Mouse (Mus musculus) gastrocnemius, adult 2 months (tissue): ENCODE data around the gene Mypn. TPM values are rescaled to one million over a fixed set of nuclear protein-coding genes. Genes with fewer than 3 reads are reported as not detected.

Experiments used
- DNase-seq: peaks from one replicate; pipeline ENCODE4 v3.0.0; 2022
- H3K27ac ChIP-seq: fragments of 200-600 bp; 2 replicates; pipeline ENCODE4 v1.8.1; 2022; ENCODE audit warnings: mild to moderate bottlenecking
- H3K4me3 ChIP-seq: fragments of 200-600 bp; 2 replicates; pipeline ENCODE4 v1.8.1; 2022; ENCODE audit warnings: mild to moderate bottlenecking, moderate library complexity
- CTCF ChIP-seq: fragments of 200-600 bp; IDR thresholded peaks from 2 replicates; pipeline ENCODE4 v1.8.1; 2022; ENCODE audit warnings: antibody characterized with exemption, mild to moderate bottlenecking, moderate library complexity
- intact Hi-C: fragments of 180-260 bp; cut with DNase I; formaldehyde crosslinking; loops from one replicate; pipeline ENCODE4 v1.15.1; 2025
- total RNA-seq, 2 experiments: library from RNA; stranded (reverse); gene quantifications; 2 replicates each; pipeline ENCODE4 v1.2.3; 2021

Gene Mypn
- total RNA-seq, 2 experiments from 2014 or later, result 248 to 338 TPM

- intact Hi-C loops, result loop anchor here (10.0 kb wide), 1 partner anchor 93 kb away; the partner anchor contains the start of genes Hnrnph3 and Pbld2
- no peak for DNase-seq
- H3K27ac ChIP-seq, result no peak overlapping the region
- TF ChIP-seq CTCF, result peak; percentile 44
- no peak overlapping the region for H3K4me3 ChIP-seq
Measured at GRCm38 (mm10) chr10:63117583-63117982, 86.2 kb downstream of the Mypn start.

DNA sequence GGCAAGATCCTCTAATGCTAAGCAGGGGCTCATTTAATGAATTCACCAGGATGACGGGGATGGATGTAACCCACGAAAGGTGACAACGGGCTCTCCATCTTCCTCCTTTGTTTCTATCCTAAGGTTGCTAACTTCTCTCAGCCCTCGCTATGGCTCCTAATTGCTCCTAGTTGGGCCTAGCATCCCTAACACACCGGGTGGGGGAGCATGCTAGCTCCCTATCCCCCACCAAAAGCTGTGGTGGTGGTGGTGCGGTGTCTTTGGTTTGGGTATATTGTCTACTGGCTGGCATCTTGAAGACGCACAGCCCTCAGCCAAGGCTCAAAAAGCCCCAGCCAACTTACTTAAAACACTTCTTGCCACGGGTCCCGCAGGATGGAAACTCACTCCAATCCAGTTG lies 87.4 kb downstream of the Mypn start:
- no peak for DNase-seq
- Histone ChIP-seq H3K27ac (no peak overlapping the region), H3K4me3 (no peak overlapping the region)
- intact Hi-C loops, result loop anchor here (10.0 kb wide), 1 partner anchor 92 kb away; the partner anchor contains the start of genes Hnrnph3 and Pbld2
- no peak for TF ChIP-seq CTCF

DNA sequence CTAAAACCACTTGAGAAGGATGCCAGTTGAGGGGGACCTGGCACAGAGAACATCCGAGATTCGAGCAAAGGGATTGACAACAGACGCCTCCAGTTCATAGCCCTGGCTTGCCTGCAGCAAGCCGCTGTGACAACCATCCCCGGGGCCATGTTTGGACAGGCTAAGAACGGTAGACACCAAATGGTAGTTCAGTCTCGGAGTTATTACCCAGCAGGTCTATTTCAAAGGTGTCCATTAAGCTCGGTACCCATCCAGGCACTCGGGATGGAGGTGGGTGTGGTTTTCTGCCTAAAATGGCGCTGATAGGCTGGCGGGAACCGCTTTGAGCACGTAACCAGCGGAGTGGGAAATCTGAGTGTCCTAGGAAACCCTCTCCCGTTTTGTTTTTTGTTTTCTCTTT lies 87.9 kb downstream of the Mypn start:
- no peak for TF ChIP-seq CTCF
- DNase-seq, result no peak
- intact Hi-C loops, result loop anchor here (10.0 kb wide), 1 partner anchor 91 kb away; the partner anchor contains the start of genes Hnrnph3 and Pbld2

DNA sequence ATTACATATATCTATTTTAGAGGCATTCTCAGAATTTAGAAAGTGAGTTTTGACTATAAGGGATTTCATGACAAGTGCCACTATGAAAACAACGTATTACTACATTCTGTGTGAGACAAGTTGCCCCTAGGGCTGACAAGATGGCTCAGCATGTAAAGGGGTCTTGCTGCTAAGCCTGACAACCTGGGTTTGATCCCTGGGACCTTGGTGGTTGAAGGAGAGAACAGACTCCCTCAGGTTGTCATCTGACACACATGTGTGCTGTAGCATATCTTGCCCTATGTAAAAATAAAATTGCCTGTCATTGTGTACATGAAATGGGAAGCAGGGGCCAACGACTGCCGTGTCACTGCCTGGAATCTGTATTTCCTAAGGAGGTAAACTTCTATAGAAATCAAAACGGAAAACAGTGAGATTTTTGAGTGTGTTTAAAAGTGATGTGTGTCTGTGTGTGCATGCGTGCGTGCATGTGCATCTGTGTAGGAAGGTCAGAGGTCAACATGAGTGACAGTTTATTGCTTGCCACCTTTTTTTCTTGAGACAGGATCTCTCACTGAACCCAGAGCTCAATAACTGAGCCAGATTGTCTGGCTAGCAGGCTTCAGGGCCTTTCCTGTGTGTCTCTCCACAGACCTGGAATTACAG lies 89.9 kb downstream of the Mypn start:
- no peak for TF ChIP-seq CTCF
- intact Hi-C loops, result loop anchor here (10.0 kb wide), 1 partner anchor 89 kb away; the partner anchor contains the start of genes Hnrnph3 and Pbld2
- H3K27ac ChIP-seq, result no peak overlapping the region
- H3K4me3 ChIP-seq, result no peak overlapping the region
- no peak for DNase-seq

More for the DNA sequence above, 87.9 kb downstream of the Mypn start:
- H3K4me3 ChIP-seq, result no peak overlapping the region
- no peak overlapping the region for H3K27ac ChIP-seq

DNA sequence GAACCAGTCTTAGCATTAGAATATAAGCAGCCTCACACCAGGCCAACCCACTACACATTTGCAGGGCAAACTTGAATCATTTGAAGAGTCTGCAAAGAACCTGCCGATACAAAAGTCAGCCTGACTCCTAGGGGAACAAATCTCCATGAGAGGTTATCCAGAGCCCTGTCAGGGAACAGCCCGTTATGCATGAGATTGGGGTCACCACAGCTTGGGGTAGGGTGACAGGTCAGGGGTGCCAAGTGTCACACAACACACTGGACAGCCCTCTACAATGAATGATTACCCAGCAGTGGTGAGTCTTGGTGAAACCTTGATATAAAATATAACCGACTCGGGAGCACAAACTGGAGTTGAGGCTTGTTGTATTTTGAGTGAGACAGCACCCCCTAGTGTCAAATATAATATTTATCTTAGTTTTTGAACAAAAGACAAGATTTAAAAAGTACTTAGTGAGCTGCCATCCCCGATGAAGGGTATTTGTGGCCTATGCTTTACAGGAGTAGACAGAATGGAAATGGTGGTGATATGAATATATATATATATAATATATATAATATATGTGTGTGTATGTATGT lies 90.6 kb downstream of the Mypn start:
- intact Hi-C loops, result loop anchor here (10.0 kb wide), 1 partner anchor 88 kb away; the partner anchor contains the start of genes Hnrnph3 and Pbld2
- Histone ChIP-seq H3K27ac (no peak overlapping the region), H3K4me3 (no peak overlapping the region)
- no peak for DNase-seq
- TF ChIP-seq CTCF, result peak; percentile 54

GRCm38 (mm10) chr10:63100657-63101056 lies 103.1 kb downstream of the Mypn start:
- peak overlapping the region; percentile 72 for H3K4me3 ChIP-seq
- TF ChIP-seq CTCF, result no peak
- intact Hi-C loops, result no loop called here
- H3K27ac ChIP-seq, result no peak overlapping the region
- no peak for DNase-seq

GRCm38 (mm10) chr10:63099941-63100562 lies 103.7 kb downstream of the Mypn start:
- DNase-seq, result peak; percentile 73
- no peak for TF ChIP-seq CTCF
- intact Hi-C loops, result no loop called here
- no peak overlapping the region for H3K27ac ChIP-seq
- H3K4me3 ChIP-seq, result peak overlapping the region; percentile 72

- intact Hi-C loops, result no loop called here
- no peak for TF ChIP-seq CTCF
- DNase-seq, result no peak
- no peak within 1 kb of the TSS for H3K27ac ChIP-seq
- H3K4me3 ChIP-seq, result peak within 1 kb of the TSS; percentile 72
Measured at GRCm38 (mm10) chr10:63099521-63099920, 104.2 kb downstream of the Mypn start, which contains the start of gene Atoh7. Gene Atoh7, plus strand, starts transcription at chr10:63099651.

GRCm38 (mm10) chr10:63098191-63098590 lies 105.6 kb downstream of the Mypn start:
- no peak for TF ChIP-seq CTCF
- DNase-seq, result no peak
- Histone ChIP-seq H3K4me3 (no peak overlapping the region), H3K27ac (no peak overlapping the region)
- intact Hi-C loops, result no loop called here

GRCm38 (mm10) chr10:63096757-63097156 lies 107.0 kb downstream of the Mypn start:
- no peak for TF ChIP-seq CTCF
- intact Hi-C loops, result no loop called here
- H3K4me3 ChIP-seq, result no peak overlapping the region

DNA sequence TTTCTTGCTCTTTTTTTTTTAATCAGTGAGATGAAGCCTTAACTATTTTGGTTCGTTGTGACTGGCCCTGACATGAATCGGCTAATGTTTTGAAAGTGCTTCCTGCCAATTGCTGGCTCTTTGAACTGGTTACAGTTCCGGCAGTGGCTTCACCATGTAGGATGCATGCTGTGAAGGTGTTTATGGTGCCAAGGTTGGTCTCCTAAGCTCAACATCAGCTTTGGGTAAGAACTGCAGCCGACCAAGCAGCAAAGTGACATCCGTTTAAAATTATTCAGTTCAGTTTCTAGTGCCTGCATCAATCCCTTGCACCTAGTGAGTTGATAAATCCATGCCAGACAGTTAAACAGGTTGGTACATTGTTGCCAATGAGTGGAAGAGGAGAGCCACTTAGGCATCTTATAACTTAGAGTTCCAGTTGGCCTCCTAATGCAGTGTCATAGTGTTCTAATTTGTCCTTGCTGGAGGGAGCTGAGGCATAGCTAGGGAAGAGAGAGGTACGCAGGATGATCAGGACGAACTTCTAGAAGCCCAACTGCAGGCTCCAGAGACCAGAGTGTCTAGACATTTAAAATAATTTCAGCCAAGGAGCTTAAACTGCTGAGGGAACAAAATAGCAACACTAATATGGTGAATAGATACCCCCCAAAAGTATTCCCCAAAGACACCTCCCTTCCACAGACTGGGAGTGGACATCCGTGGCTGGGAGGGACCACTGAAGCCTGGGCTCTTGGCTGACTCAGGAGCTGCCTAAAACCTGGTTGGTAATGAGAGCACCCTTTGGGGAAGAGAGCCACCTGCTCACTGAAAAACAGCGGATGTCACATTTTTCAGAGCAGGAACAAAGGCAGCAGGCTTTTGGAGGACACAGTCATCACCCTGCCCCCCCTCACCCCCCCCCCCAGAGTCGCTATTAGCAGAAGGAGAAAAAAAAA lies 110.9 kb downstream of the Mypn start:
- TF ChIP-seq CTCF, result no peak
- Histone ChIP-seq H3K27ac (no peak overlapping the region), H3K4me3 (no peak overlapping the region)
- intact Hi-C loops, result no loop called here
- DNase-seq, result no peak

More at GRCm38 (mm10) chr10:63096757-63097156, 107.0 kb downstream of the Mypn start:
- no peak for DNase-seq
- H3K27ac ChIP-seq, result no peak overlapping the region

DNA sequence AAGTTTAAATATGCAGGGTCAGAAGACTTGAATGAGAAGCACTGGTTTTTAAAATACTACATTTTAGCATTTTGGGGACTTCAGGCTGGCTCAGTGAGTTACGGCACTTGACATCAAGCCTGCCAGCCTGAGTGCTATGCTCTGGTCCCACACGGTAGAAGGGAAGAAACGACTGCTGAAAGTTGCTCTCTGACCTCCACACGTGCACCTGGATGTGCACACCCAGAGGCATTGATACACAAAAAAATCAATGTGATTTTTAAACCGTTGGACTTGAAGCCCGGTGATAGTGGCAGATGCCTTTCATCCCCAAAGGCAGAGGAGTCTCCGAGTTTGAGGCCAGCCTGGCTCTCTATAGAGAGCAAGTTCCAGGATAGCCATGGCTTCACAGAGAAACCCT lies 111.8 kb downstream of the Mypn start:
- intact Hi-C loops, result no loop called here
- Histone ChIP-seq H3K4me3 (no peak overlapping the region), H3K27ac (no peak overlapping the region)
- TF ChIP-seq CTCF, result no peak
- no peak for DNase-seq
